Mouse (Mus musculus) E14TG2a.4 (cell line): ENCODE measurements around the gene Uhrf1bp1.

Experiments
- H3K27me3 ChIP-seq: 2 replicates; pipeline ENCODE4 v1.6.1; 2014; ENCODE audit warnings: low read length, control low read depth; ENCODE audit not compliant: insufficient read depth
- H3K36me3 ChIP-seq: 2 replicates; pipeline ENCODE4 v1.6.1; 2014; ENCODE audit warnings: low read length, control low read depth; ENCODE audit not compliant: insufficient read depth
- H3K4me1 ChIP-seq: replicated peaks from 2 replicates; pipeline ENCODE4 v1.6.1; 2014; ENCODE audit warnings: low read depth, low read length, control low read depth
- H3K4me3 ChIP-seq: replicated peaks from 2 replicates; pipeline ENCODE4 v1.5.1; 2014; ENCODE audit warnings: mild to moderate bottlenecking, low read length
- H3K9me3 ChIP-seq: 2 replicates; pipeline ENCODE4 v1.6.1; 2014; ENCODE audit warnings: low read length, control low read depth
- CTCF ChIP-seq: conservative IDR thresholded peaks from 2 replicates; pipeline ENCODE4 v1.5.1; 2014; ENCODE audit warnings: low read length
- NANOG ChIP-seq: IDR thresholded peaks from 2 replicates; pipeline ENCODE4 v1.6.1; 2014; ENCODE audit warnings: borderline replicate concordance, low read length, mixed read lengths
- POU5F1 ChIP-seq: IDR thresholded peaks from 2 replicates; pipeline ENCODE4 v1.6.1; 2014; ENCODE audit warnings: low read length, borderline replicate concordance

Uhrf1bp1 gene

GRCm38 (mm10) chr17:27937054-27937615 lies 80.9 kb downstream of the Uhrf1bp1 start:
- Histone ChIP-seq H3K4me1 (peaks cover 77% of the 10 kb centered on the region), H3K27me3 (no peaks in the 10 kb centered on the region), H3K36me3 (no peaks in the 10 kb centered on the region), H3K9me3 (no peaks in the 10 kb centered on the region), H3K4me3 (no peak overlapping the region)
- TF ChIP-seq POU5F1 = no peak
- no peak for TF ChIP-seq CTCF
- TF ChIP-seq NANOG = no peak

DNA sequence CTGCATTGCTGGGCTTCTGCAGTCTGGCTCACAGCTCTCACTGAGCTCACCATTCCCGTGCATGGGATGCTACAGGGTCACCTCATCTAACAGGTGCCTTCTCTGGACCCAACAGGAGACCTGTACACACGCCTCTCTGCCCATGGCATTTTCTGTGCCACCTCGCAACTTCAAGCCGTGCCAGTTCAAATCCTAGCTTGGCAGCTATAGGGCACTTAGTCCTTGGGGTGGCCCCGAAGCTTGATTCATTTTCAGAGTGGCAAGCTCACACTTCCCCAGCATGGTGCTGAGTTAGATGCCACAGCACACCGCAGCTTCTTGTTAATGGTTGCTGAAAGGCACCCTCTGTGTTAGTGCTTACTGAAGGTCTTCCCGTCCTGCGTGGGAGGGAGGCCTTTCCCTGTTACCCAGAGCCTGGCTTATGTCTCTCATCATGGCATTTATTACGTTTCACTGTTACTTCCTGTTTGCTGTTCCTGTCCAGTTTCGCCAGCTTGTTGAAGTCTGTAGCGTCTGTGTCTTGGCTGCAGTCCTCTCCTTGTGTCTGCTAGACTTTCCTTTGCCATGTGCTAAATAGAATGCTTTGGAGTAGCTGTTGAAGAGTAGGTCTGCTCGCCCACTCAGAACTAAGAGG lies 82.0 kb downstream of the Uhrf1bp1 start:
- Histone ChIP-seq H3K27me3 (no peaks in the 10 kb centered on the region), H3K36me3 (no peaks in the 10 kb centered on the region), H3K9me3 (no peaks in the 10 kb centered on the region), H3K4me1 (peaks cover 78% of the 10 kb centered on the region), H3K4me3 (no peak overlapping the region)
- TF ChIP-seq CTCF (no peak), POU5F1 (no peak), NANOG (no peak)

GRCm38 (mm10) chr17:27939028-27939427 lies 82.8 kb downstream of the Uhrf1bp1 start:
- peaks cover 77% of the 10 kb centered on the region for H3K4me1 ChIP-seq
- no peaks in the 10 kb centered on the region for H3K9me3 ChIP-seq

GRCm38 (mm10) chr17:27940352-27940751 lies 84.1 kb downstream of the Uhrf1bp1 start:
- Histone ChIP-seq H3K9me3 (no peaks in the 10 kb centered on the region), H3K4me1 (peaks cover 74% of the 10 kb centered on the region), H3K4me3 (peak overlapping the region; percentile 45), H3K36me3 (no peaks in the 10 kb centered on the region), H3K27me3 (no peaks in the 10 kb centered on the region)
- TF ChIP-seq NANOG (no peak), CTCF (no peak), POU5F1 (no peak)

More at GRCm38 (mm10) chr17:27939028-27939427, 82.8 kb downstream of the Uhrf1bp1 start:
- Histone ChIP-seq H3K36me3 (no peaks in the 10 kb centered on the region), H3K4me3 (no peak overlapping the region), H3K27me3 (no peaks in the 10 kb centered on the region)
- no peak for TF ChIP-seq POU5F1

DNA sequence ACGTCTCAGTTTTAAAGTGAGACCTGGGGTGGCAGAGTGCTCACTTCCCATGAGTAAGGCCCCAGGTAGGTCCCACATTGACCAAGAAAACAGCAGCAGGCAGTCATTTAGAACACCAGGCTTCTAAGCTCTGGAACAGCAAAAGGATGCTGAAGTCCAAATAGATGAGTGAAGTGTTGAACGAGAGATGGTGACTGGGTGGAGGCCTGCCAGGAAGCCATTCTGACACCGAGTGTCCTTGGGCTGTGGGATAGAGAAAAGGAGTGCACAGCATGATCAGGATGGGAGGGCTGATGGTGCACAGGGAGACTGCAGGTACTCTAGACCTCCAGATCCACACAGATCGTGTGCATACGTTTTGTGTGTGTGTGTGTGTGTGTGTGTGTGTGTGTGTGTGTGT lies 84.9 kb downstream of the Uhrf1bp1 start:
- TF ChIP-seq NANOG = peak; percentile 15; the same call in 1 of the 2 replicates
- TF ChIP-seq POU5F1 = no peak
- no peak for TF ChIP-seq CTCF
- Histone ChIP-seq H3K36me3 (no peaks in the 10 kb centered on the region), H3K27me3 (no peaks in the 10 kb centered on the region), H3K4me3 (0 out of 2 replicates have a peak overlapping the region, but pooled peaks have one; percentile 45), H3K9me3 (no peaks in the 10 kb centered on the region), H3K4me1 (peaks cover 67% of the 10 kb centered on the region)

DNA sequence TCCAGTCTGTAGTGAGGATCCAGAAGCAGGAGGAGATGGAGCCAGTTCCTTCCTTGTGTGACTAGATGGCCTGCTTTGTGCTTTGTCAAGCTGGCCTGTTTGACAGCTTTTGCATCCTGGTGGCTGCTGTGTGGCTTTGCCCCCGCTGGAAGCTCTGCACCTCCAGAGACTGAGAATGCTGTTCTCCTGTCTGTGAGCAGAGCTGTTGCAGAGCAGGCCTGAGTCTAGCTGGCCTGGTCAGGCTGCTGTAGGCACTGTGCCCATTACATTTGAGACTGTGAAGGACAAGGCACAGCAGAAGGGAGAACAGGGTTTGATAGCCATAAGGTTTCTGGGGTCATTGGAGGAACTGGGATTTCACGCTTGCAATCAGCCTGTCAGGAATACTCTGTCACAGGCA lies 85.5 kb downstream of the Uhrf1bp1 start:
- no peaks in the 10 kb centered on the region for H3K36me3 ChIP-seq
- H3K27me3 ChIP-seq = no peaks in the 10 kb centered on the region
- H3K4me3 ChIP-seq = 0 out of 2 replicates have a peak overlapping the region, but pooled peaks have one; percentile 45
- H3K4me1 ChIP-seq = peaks cover 63% of the 10 kb centered on the region
- TF ChIP-seq CTCF = no peak
- TF ChIP-seq POU5F1 = no peak
- no peak for TF ChIP-seq NANOG
- H3K9me3 ChIP-seq = no peaks in the 10 kb centered on the region

DNA sequence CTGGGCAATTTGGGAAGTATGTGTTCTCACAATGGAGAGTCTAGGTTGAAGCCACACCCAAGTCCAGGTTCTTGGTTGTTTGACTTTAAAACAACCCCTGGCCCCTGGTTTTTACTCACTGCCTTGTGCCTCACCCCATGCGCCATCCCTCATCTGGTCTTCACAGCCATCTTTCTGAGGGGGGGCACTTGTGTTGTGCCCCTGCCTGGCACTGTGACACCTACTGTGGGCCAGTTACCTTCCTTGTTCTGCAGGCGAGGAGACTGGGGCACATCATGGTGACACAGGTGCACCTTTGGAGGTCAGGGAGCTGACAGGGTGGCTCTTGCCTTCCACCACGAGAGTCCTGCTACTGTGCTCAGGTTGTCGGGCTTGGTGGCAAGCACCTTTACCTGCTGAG lies 85.9 kb downstream of the Uhrf1bp1 start:
- Histone ChIP-seq H3K36me3 (no peaks in the 10 kb centered on the region), H3K9me3 (no peaks in the 10 kb centered on the region), H3K4me1 (peaks cover 58% of the 10 kb centered on the region), H3K4me3 (peak overlapping the region; percentile 45; the same call in 1 of the 2 replicates), H3K27me3 (no peaks in the 10 kb centered on the region)
- TF ChIP-seq CTCF (no peak), NANOG (no peak), POU5F1 (no peak)

GRCm38 (mm10) chr17:27945546-27946216 lies 89.4 kb downstream of the Uhrf1bp1 start:
- TF ChIP-seq NANOG (no peak), CTCF (no peak), POU5F1 (no peak)
- H3K27me3 ChIP-seq = no peaks in the 10 kb centered on the region
- H3K36me3 ChIP-seq = no peaks in the 10 kb centered on the region
- H3K4me1 ChIP-seq = peaks cover 23% of the 10 kb centered on the region
- no peaks in the 10 kb centered on the region for H3K9me3 ChIP-seq
- H3K4me3 ChIP-seq = no peak overlapping the region
